Mouse (Mus musculus) heart, embryonic 14.5 days (tissue): ENCODE results near the gene Zkscan1. TPM values are rescaled to one million over a fixed set of nuclear protein-coding genes. Genes with fewer than 3 reads are reported as not detected.
A peak's percentile ranks its signal among the peaks of the same experiment; 100 is the strongest.

Experiments
- ATAC-seq: fragments of 200-750 bp; cut with Nextera tagmentation; 2 replicates; pipeline ENCODE4 v1.8.0; 2017; ENCODE audit warnings: low read depth, moderate TSS enrichment; ENCODE audit not compliant: insufficient number of reproducible peaks, insufficient read depth, low FRiP score
- H3K27ac ChIP-seq, 2 experiments: fragments of 200-500 bp in 1 of 2; fragments of 300-500 bp in 1 of 2; sonication (generic) in 1 of 2; replicated peaks in 1 of 2; 2 replicates each; pipeline ENCODE4 v1.5.1; 2012 to 2014; ENCODE audit warnings: low read depth in 2 of 2, low read length in 2 of 2, control low read depth in 1 of 2, mild to moderate bottlenecking in 1 of 2, mixed read lengths in 1 of 2; ENCODE audit not compliant: control insufficient read depth in 1 of 2, insufficient read depth in 1 of 2
- H3K27me3 ChIP-seq: fragments of 300-500 bp; sonication (generic); 2 replicates; pipeline ENCODE4 v1.6.1; 2014; ENCODE audit warnings: mild to moderate bottlenecking, low read length, control low read depth; ENCODE audit not compliant: control insufficient read depth, insufficient read depth
- H3K36me3 ChIP-seq: fragments of 300-500 bp; sonication (generic); 2 replicates; pipeline ENCODE4 v1.6.1; 2014; ENCODE audit warnings: mild to moderate bottlenecking, control low read depth, low read length, mixed read lengths; ENCODE audit not compliant: control insufficient read depth, insufficient read depth
- H3K4me1 ChIP-seq, 2 experiments: fragments of 200-500 bp in 1 of 2; fragments of 300-500 bp in 1 of 2; sonication (generic) in 1 of 2; 2 replicates each; pipeline ENCODE4 v1.6.1; 2012 to 2014; ENCODE audit warnings: low read length in 2 of 2, control low read depth in 1 of 2, mixed read lengths in 1 of 2; ENCODE audit not compliant: control insufficient read depth in 2 of 2, insufficient read depth in 2 of 2
- H3K4me2 ChIP-seq: fragments of 300-500 bp; sonication (generic); 2 replicates; pipeline ENCODE4 v1.6.1; 2014; ENCODE audit warnings: mild to moderate bottlenecking, low read length
- H3K4me3 ChIP-seq, 2 experiments: fragments of 200-500 bp in 1 of 2; fragments of 300-500 bp in 1 of 2; sonication (generic) in 1 of 2; 2 replicates each; pipeline ENCODE4 v1.5.1; 2012 to 2014; ENCODE audit warnings: low read length in 2 of 2, mild to moderate bottlenecking in 2 of 2, control low read depth in 1 of 2, low read depth in 1 of 2, moderate library complexity in 1 of 2; ENCODE audit not compliant: control insufficient read depth in 1 of 2, insufficient read depth in 1 of 2
- H3K9ac ChIP-seq: fragments of 300-500 bp; sonication (generic); 2 replicates; pipeline ENCODE4 v1.6.1; 2014; ENCODE audit warnings: mild to moderate bottlenecking, low read length
- H3K9me3 ChIP-seq: fragments of 300-500 bp; sonication (generic); 2 replicates; pipeline ENCODE4 v1.6.1; 2016; ENCODE audit warnings: low read length, control low read depth; ENCODE audit not compliant: control insufficient read depth
- WGBS: fragments of 180-500 bp; shearing (Covaris S2); extraction: QIAGEN DNeasy Blood & Tissue Kit; methylation state at CpG from one replicate; pipeline ENCODE4 v1.1.7; 2014; 5-methylcytosine and 5-hydroxymethylcytosine counted together
- polyA plus RNA-seq: library from polyadenylated mRNA; unstranded; fragments of >200 nt; fragmentation: Nextera tagmentation; extraction: Ambion mirVana; gene quantifications from 2 replicates; pipeline ENCODE4 v1.2.1, GENCODE M21; 2014

Gene Zkscan1
- polyA plus RNA-seq, 1 experiment from 2014 or later = 13.3 TPM

- no peak for ATAC-seq
- 86% methylated on average over 2 of the region's 2 CpGs for WGBS
These were observed 948 bp upstream of the Zkscan1 start for GRCm38 (mm10) chr5:138083936-138084335.

GRCm38 (mm10) chr5:138084507-138084906 lies 377 bp upstream of the Zkscan1 start:
- Histone ChIP-seq H3K4me1 (peaks cover 0 to 14% of the 10 kb centered on the region in 2 experiments; a peak in 2 of 4 replicates), H3K4me3 (peak overlapping the region in 1 of 2 experiments; percentile 87; a peak in 2 of 4 replicates), H3K9ac (peak overlapping the region; percentile 98), H3K9me3 (no peaks in the 10 kb centered on the region), H3K27me3 (no peaks in the 10 kb centered on the region), H3K36me3 (peaks cover 22% of the 10 kb centered on the region), H3K4me2 (peak overlapping the region; percentile 62), H3K27ac (no peak overlapping the region)
- WGBS = 55% methylated on average over 2 of the region's 2 CpGs
- ATAC-seq = no peak

More at GRCm38 (mm10) chr5:138083936-138084335, 948 bp upstream of the Zkscan1 start:
- Histone ChIP-seq H3K9me3 (no peaks in the 10 kb centered on the region), H3K27ac (no peak overlapping the region), H3K4me1 (peaks cover 0 to 14% of the 10 kb centered on the region in 2 experiments; a peak in 2 of 4 replicates), H3K36me3 (peaks cover 19% of the 10 kb centered on the region), H3K4me3 (no peak overlapping the region), H3K9ac (no peak overlapping the region), H3K4me2 (no peak overlapping the region), H3K27me3 (no peaks in the 10 kb centered on the region)

GRCm38 (mm10) chr5:138085421-138085911 lies 582 bp downstream of the Zkscan1 start:
- H3K27me3 ChIP-seq = no peaks in the 10 kb centered on the region
- H3K4me2 ChIP-seq = peak overlapping the region; percentile 92
- peaks cover 0 to 14% of the 10 kb centered on the region in 2 experiments; a peak in 2 of 4 replicates for H3K4me1 ChIP-seq
- H3K27ac ChIP-seq = peak overlapping the region; percentile 67 to 81; a peak in 3 of 4 replicates
- no peaks in the 10 kb centered on the region for H3K9me3 ChIP-seq
- ATAC-seq = peak; percentile 6; the same call in 1 of the 2 replicates
- under 1% methylated on average over 18 of the region's 18 CpGs for WGBS
- peak overlapping the region; percentile 70 to 87 for H3K4me3 ChIP-seq
- H3K36me3 ChIP-seq = peaks cover 22% of the 10 kb centered on the region
- peak overlapping the region; percentile 98 for H3K9ac ChIP-seq

GRCm38 (mm10) chr5:138086842-138087241 lies 2.0 kb downstream of the Zkscan1 start:
- no peaks in the 10 kb centered on the region for H3K27me3 ChIP-seq
- ATAC-seq = no peak
- no peaks in the 10 kb centered on the region for H3K9me3 ChIP-seq
- H3K27ac ChIP-seq = no peak overlapping the region
- peak overlapping the region; percentile 98; the same call in 1 of the 2 replicates for H3K9ac ChIP-seq
- H3K4me1 ChIP-seq = peaks cover 0 to 14% of the 10 kb centered on the region in 2 experiments; a peak in 2 of 4 replicates
- no peak overlapping the region for H3K4me3 ChIP-seq
- whole genome bisulfite sequencing = 84% methylated on average over 3 of the region's 3 CpGs
- H3K36me3 ChIP-seq = peaks cover 22% of the 10 kb centered on the region
- H3K4me2 ChIP-seq = peak overlapping the region; percentile 92; the same call in 1 of the 2 replicates

- Histone ChIP-seq H3K4me1 (peaks cover 0 to 17% of the 10 kb centered on the region in 2 experiments; a peak in 2 of 4 replicates), H3K36me3 (peaks cover 30% of the 10 kb centered on the region), H3K9ac (no peak overlapping the region), H3K4me3 (no peak overlapping the region), H3K4me2 (no peak overlapping the region), H3K27me3 (no peaks in the 10 kb centered on the region), H3K9me3 (no peaks in the 10 kb centered on the region), H3K27ac (no peak overlapping the region)
- ATAC-seq = no peak
- WGBS = 77% methylated on average over 3 of the region's 3 CpGs
These were observed 3.5 kb downstream of the Zkscan1 start for GRCm38 (mm10) chr5:138088366-138088765.

- H3K9me3 ChIP-seq = no peaks in the 10 kb centered on the region
- H3K9ac ChIP-seq = no peak overlapping the region
- 84% methylated on average over 6 of the region's 6 CpGs for whole genome bisulfite sequencing
- no peak overlapping the region for H3K27ac ChIP-seq
- H3K4me2 ChIP-seq = no peak overlapping the region
- H3K36me3 ChIP-seq = peaks cover 38% of the 10 kb centered on the region
- no peaks in the 10 kb centered on the region for H3K27me3 ChIP-seq
- H3K4me3 ChIP-seq = no peak overlapping the region
- no peak for ATAC-seq
- H3K4me1 ChIP-seq = peaks cover 0 to 17% of the 10 kb centered on the region in 2 experiments; a peak in 2 of 4 replicates
These were observed 4.2 kb downstream of the Zkscan1 start for GRCm38 (mm10) chr5:138089108-138089551.

- WGBS = 85% methylated on average over 3 of the region's 3 CpGs
These were observed 5.4 kb downstream of the Zkscan1 start for GRCm38 (mm10) chr5:138090271-138090670.

More at GRCm38 (mm10) chr5:138090271-138090670, 5.4 kb downstream of the Zkscan1 start:
- no peaks in the 10 kb centered on the region for H3K9me3 ChIP-seq
- H3K27me3 ChIP-seq = no peaks in the 10 kb centered on the region
- peaks cover 49% of the 10 kb centered on the region for H3K36me3 ChIP-seq
- H3K4me2 ChIP-seq = no peak overlapping the region
- H3K27ac ChIP-seq = no peak overlapping the region
- no peak for ATAC-seq
- H3K9ac ChIP-seq = no peak overlapping the region
- peaks cover 0 to 13% of the 10 kb centered on the region in 2 experiments; a peak in 2 of 4 replicates for H3K4me1 ChIP-seq
- no peak overlapping the region for H3K4me3 ChIP-seq
